8 mouse cellular contexts compared by ENCODE assay signal in genomic region chr8:74994540-74994939, GRCm38 (mm10). TPM values are rescaled to one million over a fixed set of nuclear protein-coding genes. Genes with fewer than 3 reads are reported as not detected.
A peak's percentile ranks its signal among the peaks of the same experiment; 100 is the strongest.
DNase-seq lines count a peak whose midpoint lies in the region; ATAC-seq and TF ChIP-seq lines count a peak whose summit lies in the region.

No protein-coding gene starts in this region.

- peak overlapping the region; percentile 97 for H3K27ac ChIP-seq in embryonic facial prominence, embryonic 15.5 days (replicated peaks)
- H3K27ac ChIP-seq in intestine, postnatal 0 days (ENCODE audit: low read depth, low read length), result no peak overlapping the region
- H3K27ac ChIP-seq in midbrain, embryonic 12.5 days (replicated peaks), result peak overlapping the region; percentile 96

- peak overlapping the region; percentile 31; the same call in 1 of the 2 replicates for H3K9ac ChIP-seq in embryonic facial prominence, embryonic 15.5 days
- peak overlapping the region; percentile 98; the same call in 1 of the 2 replicates for H3K9ac ChIP-seq in intestine, postnatal 0 days (ENCODE audit: low read depth, low read length)
- peak overlapping the region; percentile 96 for H3K9ac ChIP-seq in midbrain, embryonic 12.5 days (replicated peaks)

- peak overlapping the region; percentile 50 for H3K4me2 ChIP-seq in embryonic facial prominence, embryonic 15.5 days (replicated peaks)
- peak overlapping the region; percentile 81 for H3K4me2 ChIP-seq in intestine, postnatal 0 days (replicated peaks; ENCODE audit: low read depth)
- peak overlapping the region; percentile 67 for H3K4me2 ChIP-seq in midbrain, embryonic 12.5 days (replicated peaks)

- WGBS in embryonic facial prominence, embryonic 15.5 days, result 3% methylated on average over 7 of the region's 7 CpGs
- 4% methylated on average over 7 of the region's 7 CpGs for WGBS in intestine, postnatal 0 days
- 9% methylated on average over 7 of the region's 7 CpGs for WGBS in midbrain, embryonic 12.5 days

- H3K9me3 ChIP-seq in E14TG2a.4 (ENCODE audit: low read length), result no peaks in the 10 kb centered on the region
- H3K9me3 ChIP-seq in embryonic facial prominence, embryonic 15.5 days (replicated peaks), result no peaks in the 10 kb centered on the region
- H3K9me3 ChIP-seq in intestine, postnatal 0 days (ENCODE audit: control insufficient read depth), result no peaks in the 10 kb centered on the region
- H3K9me3 ChIP-seq in midbrain, embryonic 12.5 days, result no peaks in the 10 kb centered on the region

- H3K36me3 ChIP-seq in E14TG2a.4 (ENCODE audit: insufficient read depth, low read length), result peaks cover 25% of the 10 kb centered on the region
- H3K36me3 ChIP-seq in embryonic facial prominence, embryonic 15.5 days, result peaks cover 11% of the 10 kb centered on the region
- H3K36me3 ChIP-seq in intestine, postnatal 0 days (ENCODE audit: control insufficient read depth, insufficient read depth), result peaks cover 10% of the 10 kb centered on the region; the same call in 1 of the 2 replicates
- H3K36me3 ChIP-seq in midbrain, embryonic 12.5 days, result peaks cover 11% of the 10 kb centered on the region

- DNase-seq in adrenal gland, postnatal 14 days, result peak; percentile 15
- no peak for DNase-seq in adrenal gland, postnatal 36 days
- no peak for DNase-seq in layer of hippocampus, adult 9-11 months

- no peak for ATAC-seq in embryonic facial prominence, embryonic 15.5 days (ENCODE audit: insufficient number of reproducible peaks, low FRiP score, low TSS enrichment, low read depth)
- no peak for ATAC-seq in intestine, postnatal 0 days
- ATAC-seq in midbrain, embryonic 12.5 days (ENCODE audit: low FRiP score, low read depth), result 0 out of 2 replicates have a peak, but pooled peaks have one; percentile 11
- no peak for ATAC-seq in erythroid progenitor cell, adult 5-6 weeks (replicated peaks; ENCODE audit: low FRiP score, poor library complexity, severe bottlenecking)

- H3K4me3 ChIP-seq in E14TG2a.4 (replicated peaks; ENCODE audit: low read length), result peak overlapping the region; percentile 89
- peak overlapping the region; percentile 77 for H3K4me3 ChIP-seq in embryonic facial prominence, embryonic 15.5 days (replicated peaks)
- H3K4me3 ChIP-seq in intestine, postnatal 0 days (ENCODE audit: low read depth, low read length), result peak overlapping the region; percentile 97
- peak overlapping the region; percentile 93 for H3K4me3 ChIP-seq in midbrain, embryonic 12.5 days

- H3K4me1 ChIP-seq in E14TG2a.4 (replicated peaks; ENCODE audit: low read depth, low read length), result peaks cover 78% of the 10 kb centered on the region
- H3K4me1 ChIP-seq in embryonic facial prominence, embryonic 15.5 days, result peaks cover 4% of the 10 kb centered on the region
- H3K4me1 ChIP-seq in intestine, postnatal 0 days (replicated peaks; ENCODE audit: control insufficient read depth, insufficient read depth, low read length), result no peaks in the 10 kb centered on the region; the same call in 1 of the 2 replicates
- H3K4me1 ChIP-seq in midbrain, embryonic 12.5 days, result peaks cover 9% of the 10 kb centered on the region

- TF ChIP-seq CTCF in E14TG2a.4 (conservative IDR thresholded peaks at IDR 0.05; ENCODE audit: low read length), result no peak
- TF ChIP-seq CTCF in intestine, postnatal 0 days (IDR thresholded peaks at IDR 0.05; ENCODE audit: low read depth), result no peak

- H3K27me3 ChIP-seq in E14TG2a.4 (ENCODE audit: insufficient read depth, low read length), result no peaks in the 10 kb centered on the region
- H3K27me3 ChIP-seq in embryonic facial prominence, embryonic 15.5 days, result no peaks in the 10 kb centered on the region
- H3K27me3 ChIP-seq in intestine, postnatal 0 days (replicated peaks; ENCODE audit: control insufficient read depth, insufficient read depth, low read length), result no peaks in the 10 kb centered on the region
- peaks cover 6% of the 10 kb centered on the region for H3K27me3 ChIP-seq in midbrain, embryonic 12.5 days

RNA-seq across cellular contexts. Expression of gene Hmgxb4, which starts 1.4 kb away (rescaled TPM):
- total RNA-seq in adrenal gland, postnatal 14 days (2021), result 18.3 and 23.2 TPM in 2 replicates
- total RNA-seq in adrenal gland, postnatal 36 days (2021), result 10 to 100 TPM; 19.0 to 24.1 TPM
- 27.8 and 38.2 TPM in 2 replicates for polyA plus RNA-seq in embryonic facial prominence, embryonic 15.5 days (2015; fragmentation: Nextera tagmentation; extraction: Ambion mirVana)
- polyA plus RNA-seq in intestine, postnatal 0 days (2015; fragmentation: Nextera tagmentation; extraction: Ambion mirVana), result 10.7 and 11.6 TPM in 2 replicates
- polyA plus RNA-seq in midbrain, embryonic 12.5 days (2016; fragmentation: Nextera tagmentation; extraction: Ambion mirVana), result 41.8 and 47.9 TPM in 2 replicates
- total RNA-seq in erythroid progenitor cell, adult 5-6 weeks (2015; ENCODE audit: low replicate concordance), result 63.7 and 87.2 TPM in 2 replicates
- total RNA-seq in erythroid progenitor cell, adult 5-6 weeks (2017; ENCODE audit: low replicate concordance), result 40.6 and 65.0 TPM in 2 replicates

RNA-seq across cellular contexts. Expression of gene Tom1, which starts 39.0 kb away (rescaled TPM):
- 37.0 and 40.1 TPM in 2 replicates for total RNA-seq in adrenal gland, postnatal 14 days (2021)
- 10 to 100 TPM; 42.5 to 46.0 TPM for total RNA-seq in adrenal gland, postnatal 36 days (2021)
- polyA plus RNA-seq in embryonic facial prominence, embryonic 15.5 days (2015; fragmentation: Nextera tagmentation; extraction: Ambion mirVana), result 41.9 and 50.0 TPM in 2 replicates
- polyA plus RNA-seq in intestine, postnatal 0 days (2015; fragmentation: Nextera tagmentation; extraction: Ambion mirVana), result 47.7 and 47.8 TPM in 2 replicates
- 25.6 and 26.5 TPM in 2 replicates for polyA plus RNA-seq in midbrain, embryonic 12.5 days (2016; fragmentation: Nextera tagmentation; extraction: Ambion mirVana)
- 17.3 and 18.0 TPM in 2 replicates for total RNA-seq in erythroid progenitor cell, adult 5-6 weeks (2015; ENCODE audit: low replicate concordance)
- 4.4 and 9.5 TPM in 2 replicates for total RNA-seq in erythroid progenitor cell, adult 5-6 weeks (2017; ENCODE audit: low replicate concordance)

Comparison
In these comparisons a context has a peak if more than half of its experiments do, and no peak if none do; other contexts are left out.
1. H3K9ac ChIP-seq: peak in every context shown above with its lines; median percentile 98 in intestine, postnatal 0 days; 96 in midbrain, embryonic 12.5 days; 31 in embryonic facial prominence, embryonic 15.5 days.